Mouse (Mus musculus): Measurements from ENCODE around the gene Snai1.

GRCm38 (mm10) chr2:167533880-167534279 lies 4.1 kb upstream of the Snai1 start:
- TF ChIP-seq CEBPB (IDR thresholded peaks at IDR 0.05; ENCODE audit: low read depth) = no peak
- TF ChIP-seq CTCF (IDR thresholded peaks at IDR 0.05; ENCODE audit: control insufficient read depth, insufficient read depth, insufficient read length) = no peak
- no peak for TF ChIP-seq MYOD1 (IDR thresholded peaks at IDR 0.05; ENCODE audit: control insufficient read depth, insufficient read length, low read depth)
- TF ChIP-seq USF1 (IDR thresholded peaks at IDR 0.05; ENCODE audit: low read depth) = no peak
- TF ChIP-seq MAX (IDR thresholded peaks at IDR 0.05) = no peak
